Mouse (Mus musculus): ENCODE measurements at regions not wholly inside any gene's neighbourhood (a gene's known extent, or its start where the extent isn't known, plus 50 kb on each side); places are given as distances from the start of the nearest gene placed in this dataset.

DNA sequence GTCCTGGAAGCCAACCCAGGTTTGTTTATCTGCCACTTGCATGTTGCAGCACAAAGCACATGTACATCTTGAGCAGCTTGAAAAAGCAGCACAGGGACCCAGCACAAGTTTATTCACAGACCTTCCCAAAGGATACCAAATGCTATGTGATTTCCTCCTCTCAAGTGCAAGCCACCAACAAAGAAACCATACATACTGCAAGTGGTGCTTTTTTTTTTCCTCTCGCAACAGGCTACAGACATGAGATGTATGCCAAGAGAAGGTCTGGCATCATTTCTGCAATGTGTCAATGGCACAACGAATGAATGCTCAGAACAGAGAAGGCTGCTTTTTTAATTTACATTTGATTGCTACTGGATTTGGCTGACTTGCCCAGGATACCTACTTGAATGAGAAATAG is 63.8 kb upstream of the Rai2 start:
- no peaks in the 10 kb centered on the region for H3K4me1 ChIP-seq (ENCODE audit: insufficient read depth, low read depth, low read length)
- H3K4me2 ChIP-seq (replicated peaks; ENCODE audit: low read depth, low read length), result no peak overlapping the region
- H3K36me3 ChIP-seq (ENCODE audit: insufficient read depth, low read length), result no peaks in the 10 kb centered on the region
- no peak overlapping the region for H3K4me3 ChIP-seq (ENCODE audit: low read depth, low read length)
- no peaks in the 10 kb centered on the region for H3K9me3 ChIP-seq (ENCODE audit: low read length)
- no peak overlapping the region for H3K27ac ChIP-seq (ENCODE audit: low read length)
- ATAC-seq, result no peak
- DNase-seq (ENCODE audit: low spot score), result no peak
- no peak for TF ChIP-seq CTCF (IDR thresholded peaks at IDR 0.05)
- no peak for TF ChIP-seq EP300 (IDR thresholded peaks at IDR 0.05)
- 61% methylated on average over 2 of the region's 2 CpGs for WGBS
- no peak overlapping the region for H3K9ac ChIP-seq (replicated peaks; ENCODE audit: low read depth)
- no peaks in the 10 kb centered on the region for H3K27me3 ChIP-seq (replicated peaks; ENCODE audit: insufficient read depth, low read length)

- no peak for ATAC-seq
- H3K4me1 ChIP-seq (ENCODE audit: insufficient read depth, low read depth, low read length), result no peaks in the 10 kb centered on the region
Observed at GRCm38 (mm10) chrX:161660106-161660505, 56.8 kb upstream of the Rai2 start.

DNA sequence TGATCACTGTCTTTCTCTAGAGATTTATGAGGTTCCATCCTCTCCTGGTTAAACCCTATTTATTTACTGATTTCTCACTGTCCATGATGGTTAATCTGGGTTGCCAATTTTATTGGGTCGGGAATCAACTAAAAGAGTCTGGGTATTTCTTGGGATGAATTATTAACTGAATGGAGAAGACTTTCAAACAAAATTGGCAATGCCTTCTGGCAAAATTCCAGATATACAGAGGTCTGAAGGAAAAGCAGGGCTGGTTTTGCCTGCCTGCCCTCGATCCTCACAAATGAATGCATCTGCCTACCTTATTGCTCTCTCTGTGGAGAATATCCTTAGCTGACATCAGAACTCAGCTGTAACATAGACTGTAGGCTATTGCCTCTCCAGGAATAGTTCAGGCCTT is 54.9 kb upstream of the Rai2 start:
- no peak overlapping the region for H3K4me2 ChIP-seq (replicated peaks; ENCODE audit: low read depth, low read length)
- H3K4me3 ChIP-seq (ENCODE audit: low read depth, low read length), result no peak overlapping the region
- no peak for DNase-seq (ENCODE audit: low spot score)
- no peak for ATAC-seq
- H3K9me3 ChIP-seq (ENCODE audit: low read length), result no peaks in the 10 kb centered on the region
- TF ChIP-seq CTCF (IDR thresholded peaks at IDR 0.05) (no peak), EP300 (IDR thresholded peaks at IDR 0.05) (no peak)
- no peak overlapping the region for H3K9ac ChIP-seq (replicated peaks; ENCODE audit: low read depth)
- 52% methylated on average over 2 of the region's 2 CpGs for WGBS
- no peak overlapping the region for H3K27ac ChIP-seq (ENCODE audit: low read length)
- H3K36me3 ChIP-seq (ENCODE audit: insufficient read depth, low read length), result no peaks in the 10 kb centered on the region
- no peaks in the 10 kb centered on the region for H3K27me3 ChIP-seq (replicated peaks; ENCODE audit: insufficient read depth, low read length)
- H3K4me1 ChIP-seq (ENCODE audit: insufficient read depth, low read depth, low read length), result no peaks in the 10 kb centered on the region

More at GRCm38 (mm10) chrX:161660106-161660505, 56.8 kb upstream of the Rai2 start:
- TF ChIP-seq EP300 (IDR thresholded peaks at IDR 0.05), result no peak
- Histone ChIP-seq H3K4me3 (ENCODE audit: low read depth, low read length) (no peak overlapping the region), H3K27ac (ENCODE audit: low read length) (no peak overlapping the region), H3K9me3 (ENCODE audit: low read length) (no peaks in the 10 kb centered on the region), H3K9ac (replicated peaks; ENCODE audit: low read depth) (no peak overlapping the region), H3K36me3 (ENCODE audit: insufficient read depth, low read length) (no peaks in the 10 kb centered on the region), H3K4me2 (replicated peaks; ENCODE audit: low read depth, low read length) (no peak overlapping the region), H3K27me3 (replicated peaks; ENCODE audit: insufficient read depth, low read length) (no peaks in the 10 kb centered on the region)
- no peak for DNase-seq (ENCODE audit: low spot score)
- WGBS, result 57% methylated on average over 3 of the region's 3 CpGs
